Mouse (Mus musculus) lung, postnatal 25 days (tissue): ENCODE measurements around the gene Tdp1.
"Not testable (repeated sequence)": the region's sequence is repeated elsewhere in the genome, so short reads cannot be mapped to it uniquely, and the experiment has no call there.

Experiments used
- DNase-seq: peaks from one replicate; pipeline ENCODE4 v3.0.0; 2022; ENCODE audit warnings: low spot score

Tdp1 gene

GRCm38 (mm10) chr12:99958068-99959060 is 74.0 kb downstream of the Tdp1 start:
- no peak for DNase-seq

- DNase-seq = no peak
Measured at GRCm38 (mm10) chr12:99959291-99959690, 75.0 kb downstream of the Tdp1 start.

GRCm38 (mm10) chr12:99959930-99960329 is 75.6 kb downstream of the Tdp1 start:
- DNase-seq = no peak

GRCm38 (mm10) chr12:99960675-99961074 is 76.4 kb downstream of the Tdp1 start:
- DNase-seq = no peak

- DNase-seq = peak; percentile 66
Measured at GRCm38 (mm10) chr12:99964301-99965202, 80.2 kb downstream of the Tdp1 start, which contains the start of gene Kcnk13. TSS of gene Kcnk13 (plus strand) at chr12:99964499.

GRCm38 (mm10) chr12:99965203-99966115 is 81.1 kb downstream of the Tdp1 start:
- DNase-seq = peak; percentile 9

GRCm38 (mm10) chr12:99966116-99966770 is 81.9 kb downstream of the Tdp1 start:
- DNase-seq = no peak

- DNase-seq = peak; percentile 18
Measured at GRCm38 (mm10) chr12:99966881-99967363, 82.6 kb downstream of the Tdp1 start.

- DNase-seq = no peak
Measured at GRCm38 (mm10) chr12:99969906-99970305, 85.6 kb downstream of the Tdp1 start.

- not testable (repeated sequence) for DNase-seq
Measured at GRCm38 (mm10) chr12:99971205-99971894, 87.0 kb downstream of the Tdp1 start.

GRCm38 (mm10) chr12:99972825-99973224 is 88.5 kb downstream of the Tdp1 start:
- no peak for DNase-seq

GRCm38 (mm10) chr12:99973659-99974058 is 89.3 kb downstream of the Tdp1 start:
- no peak for DNase-seq

GRCm38 (mm10) chr12:99979541-99979940 is 95.2 kb downstream of the Tdp1 start:
- DNase-seq = no peak

GRCm38 (mm10) chr12:99986797-99987196 is 102.5 kb downstream of the Tdp1 start:
- DNase-seq = no peak

- DNase-seq = no peak
Measured at GRCm38 (mm10) chr12:99988144-99988543, 103.8 kb downstream of the Tdp1 start.

- DNase-seq = no peak
Measured at GRCm38 (mm10) chr12:99992362-99992862, 108.1 kb downstream of the Tdp1 start.

GRCm38 (mm10) chr12:99993146-99993890 is 109.0 kb downstream of the Tdp1 start:
- DNase-seq = no peak

- no peak for DNase-seq
Measured at GRCm38 (mm10) chr12:99995951-99996350, 111.6 kb downstream of the Tdp1 start.

- DNase-seq = no peak
Measured at GRCm38 (mm10) chr12:99999726-100000125, 115.4 kb downstream of the Tdp1 start.
